Mouse (Mus musculus): ENCODE results near the gene Sppl2b.
"Not testable (repeated sequence)": the region's sequence is repeated elsewhere in the genome, so short reads cannot be mapped to it uniquely, and the experiment has no call there.

Sppl2b gene

DNA sequence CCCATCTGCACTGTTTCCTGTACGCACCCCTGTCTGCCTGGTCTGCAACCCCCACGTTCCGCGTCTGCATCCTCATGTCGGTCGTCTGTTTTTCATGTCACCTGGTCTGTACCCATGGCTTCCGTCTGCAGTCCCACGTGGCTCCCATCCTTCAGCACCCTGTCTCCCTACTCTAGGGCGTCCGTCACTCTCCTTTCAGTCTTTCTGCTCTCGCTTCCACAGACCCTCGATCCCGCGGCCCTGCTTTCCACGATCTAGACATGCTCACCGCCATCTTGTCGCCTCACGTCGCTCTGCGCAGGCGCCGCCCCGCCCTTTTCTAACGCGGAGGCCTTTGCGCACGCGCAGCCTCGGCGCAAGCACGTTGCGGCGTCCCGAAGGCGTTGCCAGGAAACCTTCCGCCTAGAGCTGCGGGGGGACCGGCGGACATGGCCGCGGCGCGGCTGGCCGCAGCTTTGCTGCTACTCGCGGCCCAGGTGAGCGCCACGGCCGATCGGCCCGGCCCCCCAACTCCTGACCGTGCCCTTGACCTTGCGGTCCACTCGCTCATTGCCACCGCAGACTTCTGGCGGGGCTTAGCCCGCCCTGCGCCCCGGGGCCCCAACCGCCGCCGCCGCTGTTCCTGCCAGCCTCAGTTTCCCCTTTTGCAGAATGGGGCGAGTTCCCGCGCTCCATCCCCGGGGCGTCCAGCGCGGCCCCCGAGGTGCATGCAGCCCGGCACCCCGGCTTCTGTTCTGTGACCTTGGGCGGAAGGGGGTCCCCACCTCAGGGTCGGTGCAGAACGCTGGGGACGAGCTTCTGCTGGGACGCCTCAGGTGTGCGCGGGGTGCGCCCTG lies at the start of gene Sppl2b, which contains the start of gene Lsm7:
TSS of gene Sppl2b (plus strand) at position 363 of the 836 bp plus-strand sequence.
TSS of gene Lsm7 (minus strand) at position 297 of the 836 bp plus-strand sequence.
- DNase-seq (ENCODE audit: low spot score): peak; percentile 96

DNA sequence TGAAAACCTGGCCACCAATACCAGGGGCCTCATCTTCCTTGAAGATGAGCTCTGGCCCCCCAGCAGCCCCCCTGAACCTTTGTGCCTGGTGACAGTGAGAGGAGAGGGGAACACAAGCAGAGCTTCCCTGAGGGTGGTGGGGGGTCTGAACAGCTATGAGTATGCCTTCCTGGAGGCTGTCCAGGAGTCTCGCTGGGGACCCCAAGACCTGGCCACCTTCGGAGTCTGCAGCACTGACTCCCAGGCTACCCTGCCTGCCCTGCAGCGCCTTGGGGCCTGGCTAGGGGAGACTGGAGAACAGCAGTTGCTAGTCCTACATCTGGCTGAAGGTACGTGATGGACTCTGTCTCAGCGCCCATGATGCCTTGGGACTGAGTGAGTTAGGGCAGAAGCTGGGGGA lies 49.8 kb upstream of the Sppl2b start:
- DNase-seq (ENCODE audit: low spot score): no peak

DNA sequence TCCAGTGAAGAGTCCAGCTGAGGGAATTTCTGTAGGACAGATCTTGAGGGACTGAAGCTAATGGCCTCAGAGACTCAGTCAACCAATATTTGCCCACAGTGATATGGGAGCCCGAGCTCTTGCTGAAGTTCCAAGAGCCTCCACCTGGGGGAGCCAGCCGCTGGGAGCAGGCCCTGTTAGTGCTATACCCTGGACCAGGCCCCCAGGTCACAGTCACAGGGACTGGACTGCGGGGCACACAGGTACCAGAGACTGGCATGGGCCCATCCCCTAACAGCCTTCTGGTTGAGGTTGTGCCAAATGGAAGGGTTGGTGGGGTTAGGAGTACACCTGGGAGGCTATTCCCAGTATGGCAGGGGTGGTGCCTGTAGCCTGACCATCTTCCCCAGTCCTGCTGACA lies 49.1 kb upstream of the Sppl2b start:
- peak; percentile 66 for DNase-seq (ENCODE audit: low spot score)

GRCm38 (mm10) chr10:80806341-80807056 lies 48.6 kb upstream of the Sppl2b start:
- DNase-seq (ENCODE audit: low spot score): no peak

DNA sequence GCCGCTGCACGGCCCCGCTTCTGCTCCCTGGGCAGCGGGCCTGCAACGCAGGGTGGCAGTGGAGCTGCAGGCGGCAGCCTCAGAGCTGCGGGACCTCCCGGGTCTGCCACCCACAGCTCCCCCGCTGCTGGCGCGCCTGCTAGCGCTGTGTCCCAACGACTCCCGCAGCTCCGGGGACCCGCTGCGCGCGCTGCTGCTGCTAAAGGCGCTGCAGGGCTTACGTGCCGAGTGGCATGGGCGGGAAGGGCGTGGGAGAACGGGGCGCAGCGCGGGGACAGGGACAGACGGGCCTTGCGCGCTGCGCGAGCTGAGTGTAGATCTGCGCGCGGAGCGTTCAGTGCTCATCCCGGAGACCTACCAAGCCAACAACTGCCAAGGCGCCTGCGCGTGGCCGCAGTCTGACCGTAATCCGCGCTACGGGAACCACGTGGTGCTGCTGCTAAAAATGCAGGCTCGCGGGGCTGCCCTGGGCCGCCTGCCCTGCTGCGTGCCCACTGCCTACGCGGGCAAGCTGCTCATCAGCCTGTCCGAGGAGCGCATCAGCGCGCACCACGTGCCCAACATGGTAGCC lies 47.9 kb upstream of the Sppl2b start:
- DNase-seq (ENCODE audit: low spot score): peak; percentile 32

GRCm38 (mm10) chr10:80808099-80808984 lies 46.7 kb upstream of the Sppl2b start:
- DNase-seq (ENCODE audit: low spot score): no peak

DNA sequence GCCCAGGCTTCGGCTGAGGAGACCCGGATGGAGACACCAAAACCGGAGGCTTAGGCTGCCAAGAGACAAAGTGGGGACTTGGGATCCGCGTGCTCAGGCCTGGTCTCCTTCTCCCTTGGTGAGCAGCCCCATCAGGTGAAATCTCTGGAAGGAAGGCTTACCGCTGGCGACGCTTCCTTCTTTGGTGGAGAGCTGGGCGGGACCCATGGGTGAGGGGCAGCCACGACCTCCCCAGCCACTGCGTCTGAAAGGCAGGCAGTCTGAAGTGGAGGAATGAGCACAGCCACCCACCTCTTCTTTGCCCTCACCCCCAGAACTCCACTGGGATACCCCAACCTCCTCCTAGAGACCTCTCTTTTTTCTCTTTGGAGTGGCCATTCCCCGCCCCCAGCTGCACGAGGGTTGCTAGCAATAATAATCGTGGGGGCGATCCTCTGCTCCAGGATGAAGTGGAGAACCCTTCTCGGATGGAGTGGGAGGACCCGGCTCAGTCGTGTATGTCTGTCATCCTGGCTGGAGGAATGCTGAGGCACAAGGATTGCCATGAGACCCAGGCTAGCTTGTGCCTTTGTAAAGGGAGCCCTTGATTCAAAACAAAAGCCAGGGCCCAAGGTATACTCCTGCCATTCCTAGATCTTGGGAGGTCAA lies 46.0 kb upstream of the Sppl2b start:
- DNase-seq (ENCODE audit: low spot score): no peak

- DNase-seq (ENCODE audit: low spot score): no peak
Observed at GRCm38 (mm10) chr10:80810084-80810483, 45.0 kb upstream of the Sppl2b start.

- DNase-seq (ENCODE audit: low spot score): no peak
Observed at GRCm38 (mm10) chr10:80812391-80813041, 42.6 kb upstream of the Sppl2b start.

- DNase-seq (ENCODE audit: low spot score): no peak
Observed at GRCm38 (mm10) chr10:80813366-80813765, 41.7 kb upstream of the Sppl2b start, which contains the start of gene Jsrp1. TSS of gene Jsrp1 (minus strand) at chr10:80813498.

DNA sequence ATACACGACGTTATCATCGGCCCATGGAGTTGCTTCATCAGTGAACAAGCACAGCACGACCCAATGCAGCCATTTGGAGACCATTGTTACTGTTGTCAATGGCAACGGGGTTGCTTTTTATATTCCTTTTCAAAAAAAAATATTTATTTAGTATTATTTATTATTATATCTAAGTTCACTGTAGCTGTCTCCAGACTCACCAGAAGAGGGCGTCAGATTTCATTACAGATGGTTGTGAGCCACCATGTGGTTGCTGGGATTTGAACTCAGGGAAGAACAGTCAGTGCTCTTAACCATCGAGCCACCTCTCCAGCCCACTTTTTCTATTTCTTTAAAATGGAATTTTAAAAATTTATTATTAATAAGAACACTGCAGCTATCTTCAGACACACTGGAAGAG lies 40.3 kb upstream of the Sppl2b start:
- DNase-seq (ENCODE audit: low spot score): no peak

DNA sequence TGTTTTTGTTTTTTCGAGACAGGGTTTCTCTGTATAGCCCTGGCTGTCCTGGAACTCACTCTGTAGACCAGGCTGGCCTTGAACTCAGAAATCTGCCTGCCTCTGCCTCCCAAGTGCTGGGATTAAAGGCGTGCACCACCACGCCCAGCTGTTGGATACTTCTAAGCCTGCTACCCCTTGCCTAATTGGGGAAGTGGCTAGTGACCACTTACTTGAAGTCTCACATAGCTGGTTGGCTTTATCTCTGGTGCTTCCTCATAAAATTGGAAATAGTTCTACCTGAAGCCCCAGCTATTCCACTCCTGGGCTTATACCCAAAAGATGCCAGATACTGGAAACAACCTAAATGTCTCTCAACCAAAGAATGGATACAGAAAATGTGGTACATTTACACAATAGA lies 38.8 kb upstream of the Sppl2b start:
- DNase-seq (ENCODE audit: low spot score): not testable (repeated sequence)

- DNase-seq (ENCODE audit: low spot score): no peak
Observed at GRCm38 (mm10) chr10:80817164-80817563, 37.9 kb upstream of the Sppl2b start.

GRCm38 (mm10) chr10:80817955-80818354 lies 37.1 kb upstream of the Sppl2b start:
- not testable (repeated sequence) for DNase-seq (ENCODE audit: low spot score)

DNA sequence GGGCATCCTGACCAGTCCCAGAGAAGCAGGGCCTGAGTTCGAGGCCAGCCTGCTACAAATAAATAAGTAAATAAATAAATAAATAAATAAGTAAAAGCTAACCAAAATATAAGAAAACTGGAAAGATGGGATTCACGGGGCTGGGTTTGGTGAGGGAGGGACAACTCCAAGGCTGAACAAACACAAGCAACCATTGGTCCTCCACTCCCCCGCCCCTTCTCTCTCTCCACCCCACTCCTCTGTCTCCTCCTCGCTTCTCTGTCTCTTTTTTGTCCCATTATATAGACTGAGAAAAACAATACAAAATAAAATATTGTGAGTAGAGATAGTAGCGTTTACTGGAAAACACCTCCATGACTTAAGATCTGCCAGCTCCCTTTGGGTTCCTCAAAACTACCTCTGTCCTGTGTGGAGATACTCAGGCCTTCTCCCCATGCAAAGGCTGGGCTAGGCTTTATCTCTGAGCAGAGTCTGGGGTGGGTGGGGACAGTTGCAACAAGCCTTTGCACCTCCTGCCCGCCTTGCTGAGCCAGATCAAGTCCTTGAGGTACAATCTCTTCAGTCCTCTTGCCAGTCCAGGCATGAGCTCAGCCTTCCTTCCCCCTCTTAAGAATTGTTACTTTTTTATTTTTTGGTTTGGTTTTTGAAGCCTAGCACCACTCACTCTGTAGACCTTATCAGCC lies 36.3 kb upstream of the Sppl2b start:
- DNase-seq (ENCODE audit: low spot score): no peak

- no peak for DNase-seq (ENCODE audit: low spot score)
Observed at GRCm38 (mm10) chr10:80819406-80819805, 35.7 kb upstream of the Sppl2b start.

DNA sequence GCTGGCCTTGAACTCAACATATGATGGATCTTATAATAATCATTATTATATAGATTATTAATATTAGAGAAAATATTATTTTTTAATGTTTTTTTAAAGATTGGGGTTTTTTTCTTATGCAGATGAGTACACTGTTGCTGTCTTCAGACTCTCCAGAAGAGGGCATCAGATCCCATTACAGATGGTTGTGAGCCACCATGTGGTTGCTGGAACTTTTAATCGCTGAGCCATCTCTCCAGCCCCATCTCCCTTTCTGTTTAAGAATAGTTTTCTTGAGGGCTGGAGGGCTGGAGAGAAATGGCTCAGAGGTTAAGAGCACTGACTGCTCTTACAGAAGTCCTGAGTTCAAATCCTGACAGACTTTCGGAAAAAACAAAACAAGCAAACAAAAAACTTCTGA lies 33.1 kb upstream of the Sppl2b start:
- peak; percentile 60 for DNase-seq (ENCODE audit: low spot score)

GRCm38 (mm10) chr10:80822528-80822927 lies 32.5 kb upstream of the Sppl2b start:
- DNase-seq (ENCODE audit: low spot score): no peak

DNA sequence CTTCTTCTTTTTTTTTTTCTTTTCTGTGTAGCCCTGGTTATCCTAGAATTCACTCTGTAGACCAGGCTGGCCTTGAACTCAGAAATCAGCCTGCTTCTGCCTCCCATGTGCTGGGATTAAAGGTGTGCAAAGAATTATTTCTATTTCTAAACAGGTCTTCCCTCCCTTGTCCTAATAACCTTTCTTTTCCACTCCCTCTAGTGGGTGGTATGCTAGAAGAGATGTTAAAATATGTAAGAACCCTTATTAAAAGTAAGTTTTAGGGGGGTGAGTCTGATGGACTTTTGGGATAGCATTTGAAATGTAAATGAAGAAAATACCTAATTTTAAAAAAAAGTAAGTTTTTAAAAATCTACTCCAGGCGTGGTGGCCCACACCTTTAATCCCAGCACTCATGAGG lies 31.8 kb upstream of the Sppl2b start:
- no peak for DNase-seq (ENCODE audit: low spot score)

Measured in T-cell, adult 2 months (primary cell).